Mouse (Mus musculus): ENCODE measurements around the gene Rgl2. TPM values are rescaled to one million over a fixed set of nuclear protein-coding genes. Genes with fewer than 3 reads are reported as not detected.

Rgl2 gene
- polyA plus RNA-seq, 2 experiments, result 48.7 to 193 TPM

GRCm38 (mm10) chr17:33953961-33954565 lies 24.7 kb downstream of the Rgl2 start:
- Histone ChIP-seq H3K9me3 (ENCODE audit: control insufficient read depth, low read length) (no peaks in the 10 kb centered on the region), H3K4me2 (replicated peaks; ENCODE audit: low read depth, low read length, severe bottlenecking) (peak overlapping the region; percentile 99), H3K4me3 (replicated peaks; ENCODE audit: low read length) (peak overlapping the region; percentile 95), H3K27me3 (ENCODE audit: control insufficient read depth, insufficient read depth, low read length) (no peaks in the 10 kb centered on the region), H3K27ac (replicated peaks; ENCODE audit: low read depth, low read length) (peak overlapping the region; percentile 91; the same call in 1 of the 2 replicates), H3K9ac (ENCODE audit: low read depth, low read length, severe bottlenecking) (peak overlapping the region; percentile 96), H3K36me3 (ENCODE audit: control insufficient read depth, insufficient read depth, low read length) (peaks cover 59% of the 10 kb centered on the region), H3K4me1 (ENCODE audit: control insufficient read depth, insufficient read depth, low read length) (peaks cover 38% of the 10 kb centered on the region)
- 32% methylated on average over 5 of the region's 5 CpGs for WGBS
- ATAC-seq (ENCODE audit: low FRiP score, low read depth) (no peak), DNase-seq (ENCODE audit: low spot score) (no peak)
- no peak for TF ChIP-seq POLR2A (IDR thresholded peaks at IDR 0.05; ENCODE audit: borderline replicate concordance, extremely low read depth, insufficient read depth, insufficient read length)

- Histone ChIP-seq H3K36me3 (ENCODE audit: control insufficient read depth, insufficient read depth, low read length) (peaks cover 60% of the 10 kb centered on the region), H3K27me3 (ENCODE audit: control insufficient read depth, insufficient read depth, low read length) (no peaks in the 10 kb centered on the region), H3K9ac (ENCODE audit: low read depth, low read length, severe bottlenecking) (peak overlapping the region; percentile 96), H3K27ac (replicated peaks; ENCODE audit: low read depth, low read length) (peak overlapping the region; percentile 91), H3K4me3 (replicated peaks; ENCODE audit: low read length) (peak overlapping the region; percentile 95), H3K4me2 (replicated peaks; ENCODE audit: low read depth, low read length, severe bottlenecking) (peak overlapping the region; percentile 99), H3K9me3 (ENCODE audit: control insufficient read depth, low read length) (no peaks in the 10 kb centered on the region), H3K4me1 (ENCODE audit: control insufficient read depth, insufficient read depth, low read length) (peaks cover 38% of the 10 kb centered on the region)
- no peak for TF ChIP-seq POLR2A (IDR thresholded peaks at IDR 0.05; ENCODE audit: borderline replicate concordance, extremely low read depth, insufficient read depth, insufficient read length)
- ATAC-seq (ENCODE audit: low FRiP score, low read depth) (peak; percentile 7), DNase-seq (ENCODE audit: low spot score) (no peak)
- 1% methylated on average over 33 of the region's 33 CpGs for WGBS
Measured at GRCm38 (mm10) chr17:33954646-33955554, 25.6 kb downstream of the Rgl2 start.

GRCm38 (mm10) chr17:33955555-33956214 lies 26.3 kb downstream of the Rgl2 start, which contains the start of the genes Vps52 and Rps18:
Vps52 (plus strand) TSS chr17:33955812.
Rps18 (minus strand) TSS chr17:33956001.
- H3K9me3 ChIP-seq (ENCODE audit: control insufficient read depth, low read length), result no peaks in the 10 kb centered on the region
- DNase-seq (ENCODE audit: low spot score) (peak; percentile 99), ATAC-seq (ENCODE audit: low FRiP score, low read depth) (peak; percentile 88)
- TF ChIP-seq POLR2A (IDR thresholded peaks at IDR 0.05; ENCODE audit: borderline replicate concordance, extremely low read depth, insufficient read depth, insufficient read length), result peak; percentile 98; the same call in 1 of the 2 replicates
- no peaks in the 10 kb centered on the region for H3K27me3 ChIP-seq (ENCODE audit: control insufficient read depth, insufficient read depth, low read length)
- peak within 1 kb of the TSS; percentile 91 for H3K27ac ChIP-seq (replicated peaks; ENCODE audit: low read depth, low read length)
- peak within 1 kb of the TSS; percentile 99 for H3K4me2 ChIP-seq (replicated peaks; ENCODE audit: low read depth, low read length, severe bottlenecking)
- peak within 1 kb of the TSS; percentile 95 for H3K4me3 ChIP-seq (replicated peaks; ENCODE audit: low read length)
- whole genome bisulfite sequencing, result under 1% methylated on average over 48 of the region's 50 CpGs
- peaks cover 33% of the 10 kb centered on the region for H3K4me1 ChIP-seq (ENCODE audit: control insufficient read depth, insufficient read depth, low read length)
- peaks cover 59% of the 10 kb centered on the region for H3K36me3 ChIP-seq (ENCODE audit: control insufficient read depth, insufficient read depth, low read length)
- peak within 1 kb of the TSS; percentile 96 for H3K9ac ChIP-seq (ENCODE audit: low read depth, low read length, severe bottlenecking)

GRCm38 (mm10) chr17:33956336-33956735 lies 27.0 kb downstream of the Rgl2 start:
- Histone ChIP-seq H3K9me3 (ENCODE audit: control insufficient read depth, low read length) (no peaks in the 10 kb centered on the region), H3K36me3 (ENCODE audit: control insufficient read depth, insufficient read depth, low read length) (peaks cover 59% of the 10 kb centered on the region), H3K4me3 (replicated peaks; ENCODE audit: low read length) (peak overlapping the region; percentile 95), H3K27me3 (ENCODE audit: control insufficient read depth, insufficient read depth, low read length) (no peaks in the 10 kb centered on the region), H3K27ac (replicated peaks; ENCODE audit: low read depth, low read length) (peak overlapping the region; percentile 80; the same call in 1 of the 2 replicates), H3K9ac (ENCODE audit: low read depth, low read length, severe bottlenecking) (peak overlapping the region; percentile 66), H3K4me1 (ENCODE audit: control insufficient read depth, insufficient read depth, low read length) (peaks cover 33% of the 10 kb centered on the region), H3K4me2 (replicated peaks; ENCODE audit: low read depth, low read length, severe bottlenecking) (peak overlapping the region; percentile 74)
- no peak for DNase-seq (ENCODE audit: low spot score)
- no peak for ATAC-seq (ENCODE audit: low FRiP score, low read depth)
- no peak for TF ChIP-seq POLR2A (IDR thresholded peaks at IDR 0.05; ENCODE audit: borderline replicate concordance, extremely low read depth, insufficient read depth, insufficient read length)
- WGBS, result 5% methylated on average over 10 of the region's 10 CpGs

- TF ChIP-seq POLR2A (IDR thresholded peaks at IDR 0.05; ENCODE audit: borderline replicate concordance, extremely low read depth, insufficient read depth, insufficient read length), result no peak
- no peak for DNase-seq (ENCODE audit: low spot score)
- no peak for ATAC-seq (ENCODE audit: low FRiP score, low read depth)
- Histone ChIP-seq H3K9me3 (ENCODE audit: control insufficient read depth, low read length) (no peaks in the 10 kb centered on the region), H3K36me3 (ENCODE audit: control insufficient read depth, insufficient read depth, low read length) (peaks cover 56% of the 10 kb centered on the region), H3K4me1 (ENCODE audit: control insufficient read depth, insufficient read depth, low read length) (peaks cover 24% of the 10 kb centered on the region), H3K27ac (replicated peaks; ENCODE audit: low read depth, low read length) (no peak overlapping the region), H3K9ac (ENCODE audit: low read depth, low read length, severe bottlenecking) (no peak overlapping the region), H3K4me3 (replicated peaks; ENCODE audit: low read length) (no peak overlapping the region), H3K27me3 (ENCODE audit: control insufficient read depth, insufficient read depth, low read length) (no peaks in the 10 kb centered on the region), H3K4me2 (replicated peaks; ENCODE audit: low read depth, low read length, severe bottlenecking) (no peak overlapping the region)
- WGBS, result 52% methylated on average over 6 of the region's 6 CpGs
Measured at GRCm38 (mm10) chr17:33957493-33957892, 28.1 kb downstream of the Rgl2 start.

All from limb, embryonic 14.5 days (tissue).